Mouse (Mus musculus) regulatory T cell (primary cell): Measurements from ENCODE around the gene Ano10.

Experiments
- in situ Hi-C: fragments of 300-600 bp; cut with MboI, MseI; formaldehyde crosslinking; loops from one replicate; pipeline ENCODE4 v1.15.1; 2025; ENCODE audit warnings: high pct_unique_total_duplicates

Gene Ano10

DNA sequence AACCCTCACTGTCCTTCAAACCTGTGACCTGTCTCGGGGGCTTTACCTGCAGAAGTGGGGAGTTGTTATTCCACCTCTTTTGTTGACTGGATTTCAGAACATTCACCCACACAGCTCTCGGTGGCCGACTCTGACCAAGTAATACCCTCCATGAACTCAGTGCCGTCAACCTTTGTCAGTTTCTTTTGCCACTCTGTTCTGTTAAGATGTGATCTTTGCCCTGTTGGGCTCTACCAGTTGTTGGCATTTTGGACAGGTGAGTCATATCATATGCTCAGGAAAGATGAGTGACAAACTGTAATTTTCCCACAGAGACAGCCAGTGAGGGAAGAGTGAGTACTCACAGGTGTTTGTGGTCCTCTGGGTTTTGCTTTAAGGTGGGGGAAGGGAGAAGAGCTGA, 129.7 kb downstream of the Ano10 start:
- in situ Hi-C loops: no loop called here

DNA sequence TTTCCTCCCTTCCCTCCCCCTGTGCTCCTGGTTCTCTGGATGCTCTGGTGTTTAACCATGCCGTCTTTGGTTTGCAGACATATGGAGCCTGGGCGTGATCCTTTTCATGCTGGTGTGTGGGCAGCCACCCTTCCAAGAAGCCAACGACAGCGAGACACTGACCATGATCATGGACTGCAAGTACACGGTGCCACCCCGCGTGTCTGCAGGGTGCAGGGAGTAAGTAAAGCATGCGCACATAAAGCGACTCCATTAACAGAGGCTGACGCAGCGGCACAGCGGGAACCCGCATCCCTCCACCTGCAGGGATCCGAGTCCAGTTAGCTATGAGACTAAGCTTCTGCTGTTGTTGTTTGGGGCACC, 137.2 kb downstream of the Ano10 start:
- in situ Hi-C loops: no loop called here

DNA sequence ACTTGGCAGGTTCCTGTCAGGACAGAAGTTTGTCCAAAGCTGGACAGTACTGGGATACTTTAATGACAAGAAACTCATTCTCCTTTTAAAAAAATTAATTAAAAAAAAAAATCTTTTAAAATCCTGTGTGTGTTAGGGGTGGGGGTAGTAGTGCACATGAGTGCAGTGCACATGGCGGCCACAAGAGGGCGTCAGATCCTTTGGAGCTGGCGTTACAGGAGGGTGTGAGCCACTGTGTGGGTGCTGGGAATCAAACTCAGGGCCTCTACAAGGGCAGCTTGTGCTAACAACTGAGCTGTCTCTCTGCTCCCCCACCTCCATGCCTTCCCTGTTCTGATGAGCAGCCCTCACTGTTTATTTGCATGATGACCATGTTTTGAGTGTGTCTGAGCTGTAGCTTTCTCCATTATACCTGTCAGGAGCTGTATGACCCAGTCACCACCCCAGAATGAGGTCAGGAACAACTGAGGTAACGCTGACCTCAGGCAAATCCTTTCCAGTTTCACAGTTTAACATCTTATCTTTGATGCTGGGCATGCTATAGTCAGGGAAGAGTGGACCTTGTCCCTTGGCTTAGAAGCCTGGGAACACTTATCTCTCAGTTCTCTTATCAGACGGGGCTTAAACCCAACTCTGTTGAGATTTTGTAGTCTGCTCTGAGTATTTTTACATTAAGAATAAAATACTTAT, 137.7 kb downstream of the Ano10 start:
- in situ Hi-C loops: no loop called here

DNA sequence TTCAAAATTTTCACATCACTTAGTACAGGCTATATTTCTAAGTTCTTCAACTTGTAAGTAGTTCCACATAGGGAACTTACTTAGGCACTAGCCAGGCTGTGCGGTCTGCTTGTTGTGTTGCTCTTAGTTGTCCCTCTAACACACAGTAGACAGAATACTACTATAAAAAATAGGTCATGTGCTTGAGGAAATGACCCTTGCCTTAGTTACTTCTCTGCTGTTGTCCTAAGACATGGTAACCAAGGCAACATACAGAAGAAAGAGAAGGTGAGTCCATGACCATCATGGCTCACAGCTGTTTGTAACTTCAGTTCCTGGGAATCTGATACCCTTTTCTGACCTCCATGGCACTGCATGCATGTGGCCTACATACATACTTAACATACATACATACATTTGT, 139.0 kb downstream of the Ano10 start:
- in situ Hi-C loops: no loop called here

DNA sequence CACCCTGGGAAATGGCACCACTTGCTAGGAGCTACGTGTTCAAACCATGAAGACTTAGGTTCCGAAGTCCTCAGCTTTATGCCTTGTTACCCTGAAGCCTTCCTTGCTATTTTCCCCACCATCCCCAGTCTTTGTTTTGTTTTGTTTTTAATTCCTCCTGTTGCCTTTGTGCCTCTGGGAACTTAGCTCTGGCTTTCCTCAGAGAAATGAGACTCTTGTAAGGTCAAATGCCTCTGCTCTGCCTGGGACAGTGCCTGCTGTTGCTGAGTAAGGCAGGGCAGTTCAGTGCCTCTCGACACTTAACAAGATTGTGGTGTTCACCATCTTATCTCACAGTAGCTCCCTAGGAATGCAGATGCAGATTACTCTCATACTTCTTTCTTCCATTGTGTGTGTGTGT, 140.8 kb downstream of the Ano10 start:
- in situ Hi-C loops: no loop called here

DNA sequence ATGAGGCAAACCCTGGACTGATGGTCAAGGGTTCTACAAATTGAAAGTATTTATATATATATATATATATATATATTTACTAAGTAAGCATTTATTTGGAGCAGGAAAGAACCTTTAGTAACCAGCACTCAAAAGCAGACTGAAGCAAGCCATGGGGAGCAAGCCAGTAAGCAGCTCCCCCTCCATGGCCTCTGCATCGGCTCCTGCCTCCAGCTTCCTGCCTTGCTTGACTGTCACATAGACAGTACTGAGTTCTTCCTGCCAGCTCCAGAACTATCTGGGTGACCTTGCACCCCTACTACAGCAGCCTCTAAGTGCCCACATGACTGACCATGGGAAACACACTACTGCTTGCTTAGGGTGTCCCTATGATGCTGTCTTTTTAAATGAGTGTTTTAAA, 141.7 kb downstream of the Ano10 start:
- in situ Hi-C loops: no loop called here

DNA sequence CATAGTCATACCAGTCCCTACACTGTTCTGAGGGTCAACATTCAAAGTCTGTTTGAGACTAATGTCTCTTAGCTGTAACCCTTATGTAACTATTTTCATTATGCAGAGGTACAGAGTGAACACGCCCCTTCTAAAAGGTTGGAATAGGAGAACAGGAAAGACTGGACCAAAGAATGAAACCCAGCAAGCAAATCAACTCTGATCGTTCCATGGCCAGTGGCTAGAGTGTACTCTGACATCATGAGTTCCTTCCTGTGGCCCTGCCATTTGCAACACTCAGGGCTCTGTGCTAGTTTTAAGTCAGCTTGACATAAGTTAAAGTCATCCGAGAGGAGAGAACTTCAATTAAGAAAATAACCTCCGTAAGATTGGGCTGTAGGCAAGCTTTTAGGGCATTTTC, 142.2 kb downstream of the Ano10 start:
- in situ Hi-C loops: no loop called here

DNA sequence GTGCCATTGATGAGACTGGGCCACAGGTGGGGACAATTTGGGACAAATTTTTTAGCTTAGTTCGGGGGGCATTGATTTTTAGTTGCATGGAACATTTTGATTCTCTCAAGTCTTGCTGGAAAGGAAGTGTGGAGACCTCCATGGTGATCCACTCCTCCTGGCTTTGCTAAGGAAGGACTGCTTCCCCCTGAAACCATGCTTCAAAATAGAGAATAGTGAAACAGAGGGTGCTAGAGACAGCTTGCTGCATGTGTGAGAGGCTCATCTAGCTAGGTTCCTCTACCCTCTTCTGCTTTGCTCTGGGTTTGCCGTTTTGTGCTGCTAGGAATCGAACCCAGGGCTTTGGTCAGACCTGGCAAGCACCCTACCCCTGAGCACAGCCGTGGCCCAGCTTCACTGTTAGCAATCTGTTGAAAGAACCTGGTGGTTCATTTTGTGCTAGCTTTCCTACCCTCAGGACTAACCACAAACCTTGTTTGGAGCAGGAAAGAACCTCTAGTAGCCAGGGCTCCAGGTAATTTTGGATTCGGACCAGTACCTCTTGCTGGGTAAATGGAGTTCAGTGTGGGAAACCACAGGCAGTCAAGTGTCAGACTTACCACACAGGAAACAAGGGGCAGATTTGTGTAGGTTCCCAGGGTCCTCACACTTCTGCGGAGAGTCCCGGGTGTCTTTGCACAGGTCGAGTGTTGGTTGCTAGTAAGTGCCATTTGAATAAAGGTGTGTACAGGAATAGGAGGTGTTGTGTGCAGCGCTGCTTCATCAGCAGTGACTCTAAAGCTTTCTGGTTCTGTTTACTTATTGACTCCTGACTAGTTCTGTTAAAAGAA, 144.0 kb downstream of the Ano10 start:
- in situ Hi-C loops: no loop called here

DNA sequence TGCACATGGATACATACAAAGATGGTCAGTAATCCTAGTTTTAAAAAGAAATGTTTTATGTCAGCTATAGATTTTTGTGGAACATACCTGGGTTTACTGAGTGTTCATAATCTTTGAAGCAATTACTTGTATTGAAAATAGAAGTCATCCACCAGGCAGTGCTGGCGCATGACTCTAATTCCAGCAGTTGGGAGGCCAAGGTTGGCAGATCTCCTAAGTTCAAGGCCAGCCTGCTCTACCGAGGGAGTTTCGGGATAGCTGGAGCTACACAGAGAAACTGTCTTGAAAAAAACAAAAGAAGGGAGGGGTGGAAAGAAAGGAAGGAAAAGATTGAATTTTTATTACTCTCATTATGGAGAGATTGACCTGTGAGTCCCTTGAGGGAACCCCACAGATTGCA, 145.9 kb downstream of the Ano10 start:
- in situ Hi-C loops: no loop called here

DNA sequence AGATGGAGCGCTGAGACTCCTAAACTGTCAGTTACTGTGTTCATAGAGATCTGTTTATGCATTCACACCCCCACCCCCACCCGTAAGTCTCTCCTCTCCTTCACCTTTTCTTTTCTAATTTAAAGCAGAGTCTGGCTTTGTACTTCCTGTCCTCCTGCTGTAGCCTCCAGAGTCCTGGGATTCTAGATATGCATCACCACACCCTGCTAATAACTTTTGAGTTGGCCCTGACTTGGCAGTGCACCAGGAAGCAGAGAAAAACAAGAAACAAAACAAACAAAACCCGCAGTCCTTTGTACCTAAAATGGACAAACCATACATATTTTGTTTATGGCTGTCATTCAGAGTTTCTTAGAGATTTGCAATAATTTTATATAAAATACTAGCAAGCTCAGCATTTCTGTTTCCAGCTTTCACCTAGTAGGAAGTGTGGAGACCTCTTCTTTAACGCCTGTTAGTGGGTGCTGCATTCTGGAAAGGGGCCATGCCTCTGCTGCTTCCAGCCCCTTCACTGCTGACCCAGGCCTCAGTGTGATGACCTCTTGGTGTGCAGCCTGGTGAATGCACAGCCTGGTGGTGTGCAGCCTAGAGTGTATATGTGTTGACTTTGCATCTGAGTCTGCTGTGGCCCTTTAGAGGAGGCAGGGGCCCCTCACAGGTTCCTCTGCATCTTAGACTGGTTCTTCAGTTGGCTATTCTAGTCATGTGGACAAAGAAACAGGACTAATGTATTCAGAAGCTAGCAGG, 147.9 kb downstream of the Ano10 start:
- in situ Hi-C loops: no loop called here

DNA sequence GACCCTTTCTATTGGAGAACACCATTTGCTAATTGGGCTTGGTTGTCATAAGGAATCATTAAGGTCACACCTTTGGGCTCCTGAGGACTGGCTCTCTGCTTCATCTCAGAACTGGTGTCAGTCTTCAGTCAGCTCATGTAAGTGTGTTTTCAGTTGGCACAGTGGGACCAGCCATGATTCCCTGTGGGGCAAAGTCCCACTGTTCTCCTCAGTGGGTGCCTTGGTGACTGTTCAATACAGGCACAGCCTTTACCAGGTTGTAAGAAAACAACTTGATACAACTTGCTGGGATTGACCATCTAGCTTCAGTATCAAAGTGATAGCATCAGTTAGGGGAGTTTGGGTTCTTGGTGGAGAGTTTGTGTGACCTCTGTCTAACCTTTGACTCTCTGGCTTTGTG, 148.5 kb downstream of the Ano10 start:
- in situ Hi-C loops: no loop called here

DNA sequence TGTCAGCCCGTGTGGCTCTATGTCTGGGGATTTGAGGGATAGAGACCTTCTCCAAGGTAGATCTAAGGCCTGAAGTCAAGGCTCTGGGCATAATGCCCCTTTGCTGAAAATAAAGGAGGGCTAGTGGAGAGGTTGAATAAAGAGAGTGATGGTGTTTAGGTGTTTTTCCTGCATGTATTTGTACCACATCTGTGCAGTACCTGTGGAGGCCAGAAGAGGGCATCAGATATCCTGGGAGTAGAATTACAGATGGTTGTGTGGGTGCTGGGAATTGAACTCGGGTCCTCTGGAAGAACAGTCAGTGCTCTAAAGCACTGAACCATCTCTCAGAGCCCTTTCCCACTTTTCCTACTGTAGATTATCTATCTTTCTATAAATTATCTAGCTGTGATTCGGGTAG, 149.4 kb downstream of the Ano10 start:
- in situ Hi-C loops: loop anchor here (5.0 kb wide), 1 partner anchor 62 kb away; no protein-coding TSS in a partner anchor

DNA sequence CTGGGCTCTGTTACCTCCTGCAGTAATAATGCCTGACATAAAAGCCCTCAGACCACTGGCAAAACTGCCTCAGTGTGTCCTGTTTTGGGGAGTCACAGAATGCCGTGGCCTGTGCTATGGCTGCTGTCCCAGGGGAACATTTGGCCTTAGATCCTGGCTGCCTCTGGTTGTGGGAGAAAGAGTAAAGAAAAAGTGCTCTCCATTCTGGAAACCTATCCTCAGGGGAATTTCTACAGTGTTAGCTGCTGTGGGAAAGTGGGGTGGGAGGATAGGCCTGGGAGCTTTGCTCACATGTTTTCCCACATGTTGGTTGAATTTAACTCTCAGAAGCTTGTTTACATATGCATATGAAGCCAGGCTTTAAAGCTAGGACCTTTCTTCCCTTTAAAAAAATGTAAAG, 151.0 kb downstream of the Ano10 start:
- in situ Hi-C loops: loop anchor here (5.0 kb wide), 1 partner anchor 61 kb away; no protein-coding TSS in a partner anchor

DNA sequence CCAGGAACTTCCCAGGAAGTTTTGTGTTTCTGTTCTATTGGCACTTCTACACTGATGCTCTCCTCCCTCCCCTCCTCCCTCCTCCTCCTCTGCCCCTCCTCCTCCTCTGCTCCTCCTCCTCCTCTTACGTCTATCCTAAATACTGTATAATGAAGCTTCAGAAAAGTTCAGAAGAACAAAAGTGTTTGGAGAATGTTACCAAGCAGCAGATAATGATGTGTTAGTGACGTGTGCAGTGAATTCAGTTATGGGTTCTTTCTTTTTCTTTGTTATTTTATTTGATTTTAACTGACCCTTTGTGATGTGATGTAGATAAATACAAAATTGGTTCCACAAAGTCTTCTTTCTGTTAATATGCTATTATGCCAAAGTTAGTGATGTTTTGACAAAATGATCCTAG, 155.0 kb downstream of the Ano10 start:
- in situ Hi-C loops: no loop called here

DNA sequence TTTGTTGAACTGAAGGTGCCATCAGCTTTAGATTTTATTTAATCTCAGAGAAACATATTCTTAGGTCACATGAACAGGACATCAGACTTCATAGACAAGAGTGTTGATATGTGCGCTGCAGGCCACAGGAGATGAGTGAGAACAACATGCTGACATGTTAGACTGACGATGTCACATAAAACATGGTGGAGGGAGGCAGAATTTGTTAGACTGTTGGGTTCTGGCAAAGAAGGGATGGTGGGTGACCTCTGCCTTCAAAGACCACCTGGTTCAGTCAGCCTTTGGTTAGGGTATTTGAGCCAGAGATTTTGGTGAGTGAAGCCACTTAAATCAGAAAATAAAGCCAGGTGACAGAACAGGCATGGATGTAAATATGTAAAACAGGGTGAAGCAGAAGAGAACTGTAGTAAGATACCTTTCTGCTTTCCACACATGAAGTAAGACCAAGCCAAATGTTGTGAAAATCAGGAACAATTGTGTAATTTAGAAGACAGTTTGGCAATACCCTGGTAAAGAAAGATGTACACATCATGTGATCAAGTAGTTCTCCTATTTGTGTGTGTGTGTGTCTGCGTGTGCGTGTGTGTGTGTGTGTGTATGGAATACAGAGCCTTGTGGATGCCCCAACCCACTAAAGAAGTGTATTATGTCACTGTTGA, 155.7 kb downstream of the Ano10 start:
- in situ Hi-C loops: no loop called here

DNA sequence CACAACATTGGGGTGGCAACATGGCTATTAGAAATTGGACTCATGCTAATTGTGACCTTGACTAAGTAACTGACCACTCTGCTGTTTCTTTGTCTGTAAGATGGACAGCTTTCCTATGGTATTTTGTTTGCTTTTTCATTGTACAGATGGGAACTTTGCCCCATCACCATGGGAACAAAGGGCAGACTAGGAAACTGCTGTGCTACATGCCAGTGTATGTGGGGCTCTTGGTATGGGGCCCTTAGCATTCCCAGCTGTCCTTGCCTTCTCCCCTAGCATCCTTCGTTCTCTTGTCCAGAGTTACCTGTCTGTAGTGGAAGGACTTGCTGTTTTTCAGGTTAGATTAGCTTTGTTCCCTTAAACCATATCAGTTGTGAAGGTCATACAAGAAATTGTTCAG, 156.3 kb downstream of the Ano10 start:
- in situ Hi-C loops: no loop called here

DNA sequence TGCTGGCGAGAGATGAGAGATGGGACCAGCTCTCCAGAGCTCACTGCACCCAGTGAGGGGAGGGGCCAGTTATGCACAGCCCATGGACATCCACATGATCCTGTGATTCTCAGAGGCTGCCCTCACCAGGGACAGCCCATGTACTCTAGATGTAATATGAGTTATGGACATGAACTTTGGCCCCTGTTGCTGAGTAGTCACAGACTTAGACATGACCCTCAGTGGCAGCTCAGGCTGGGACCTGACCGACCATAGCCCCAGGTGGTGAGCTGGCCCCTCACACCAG, 158.4 kb downstream of the Ano10 start:
- in situ Hi-C loops: no loop called here

DNA sequence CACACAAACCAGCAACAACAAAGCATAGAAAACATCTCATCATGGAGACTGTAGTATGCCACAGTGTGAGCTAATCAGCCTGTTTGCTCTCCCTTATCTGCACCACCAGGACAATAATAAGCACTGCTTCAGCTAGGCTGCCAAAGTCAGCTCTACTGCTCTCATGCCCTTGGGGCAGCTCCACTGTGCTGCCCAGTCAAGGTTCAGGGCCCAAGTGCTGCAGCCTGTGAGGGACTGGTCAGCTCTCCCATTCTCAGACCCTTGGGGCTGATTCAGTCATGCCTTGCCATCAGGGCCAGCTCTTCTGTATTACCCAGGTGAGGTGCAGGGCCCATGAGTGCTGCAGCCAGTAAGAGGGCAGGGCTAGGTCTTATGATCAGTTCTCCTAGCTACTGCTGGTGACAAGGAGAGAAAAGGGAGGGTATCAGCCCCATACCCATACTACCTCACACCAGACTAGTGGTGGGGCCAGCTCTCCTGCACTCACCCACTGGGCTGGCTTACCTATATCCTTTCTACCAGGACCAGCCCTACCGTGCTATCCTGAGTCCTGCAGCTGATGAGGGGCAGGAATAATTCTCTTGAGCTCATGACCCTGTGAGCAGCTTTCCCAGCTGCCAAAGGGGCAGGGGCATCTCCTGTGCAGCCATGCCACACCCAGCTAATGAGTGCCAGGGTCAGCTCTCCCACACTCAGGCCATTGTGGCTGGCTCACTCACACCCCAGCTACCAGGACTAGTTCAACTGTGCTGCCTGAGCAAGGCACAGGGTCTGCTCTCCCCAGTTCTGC, 158.9 kb downstream of the Ano10 start:
- in situ Hi-C loops: no loop called here

DNA sequence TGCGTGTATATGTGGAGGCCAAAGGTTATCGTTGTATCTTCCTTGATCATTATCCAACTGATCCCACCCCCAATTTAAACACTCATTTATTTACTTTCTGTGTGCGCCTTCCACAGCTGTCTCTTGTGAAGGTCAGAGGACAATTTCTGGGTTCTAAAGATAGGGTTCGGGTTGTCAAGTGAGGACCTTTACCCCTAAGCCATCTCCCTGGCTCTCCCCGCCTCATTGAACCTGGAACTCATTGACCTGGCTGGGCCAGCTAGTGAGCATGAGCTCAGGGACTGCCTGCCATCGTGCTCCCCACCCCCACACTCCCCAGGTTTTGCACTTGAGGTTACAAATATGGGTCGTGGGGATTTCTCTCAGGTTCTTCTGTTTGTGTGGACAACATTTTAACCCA, 162.1 kb downstream of the Ano10 start:
- in situ Hi-C loops: no loop called here

DNA sequence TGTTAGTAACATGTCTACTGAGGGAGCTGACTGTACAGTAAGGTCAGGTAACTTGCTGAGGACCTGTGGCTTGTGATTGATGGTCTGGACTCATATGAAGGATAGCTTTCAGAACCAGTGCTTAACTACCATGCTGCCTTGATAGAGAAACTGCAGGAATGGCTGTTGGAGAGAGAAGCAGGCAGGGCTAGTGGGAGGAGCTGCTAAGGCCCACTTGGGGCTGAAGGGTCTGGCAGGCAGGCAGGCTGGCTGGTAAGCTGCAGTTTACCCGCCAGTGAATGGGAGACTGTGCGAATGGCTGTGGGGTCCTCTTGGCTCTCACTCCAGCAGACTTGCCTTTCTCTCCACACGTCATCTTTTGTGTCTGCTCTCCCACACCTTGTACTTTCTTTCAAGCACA, 163.6 kb downstream of the Ano10 start:
- in situ Hi-C loops: no loop called here

DNA sequence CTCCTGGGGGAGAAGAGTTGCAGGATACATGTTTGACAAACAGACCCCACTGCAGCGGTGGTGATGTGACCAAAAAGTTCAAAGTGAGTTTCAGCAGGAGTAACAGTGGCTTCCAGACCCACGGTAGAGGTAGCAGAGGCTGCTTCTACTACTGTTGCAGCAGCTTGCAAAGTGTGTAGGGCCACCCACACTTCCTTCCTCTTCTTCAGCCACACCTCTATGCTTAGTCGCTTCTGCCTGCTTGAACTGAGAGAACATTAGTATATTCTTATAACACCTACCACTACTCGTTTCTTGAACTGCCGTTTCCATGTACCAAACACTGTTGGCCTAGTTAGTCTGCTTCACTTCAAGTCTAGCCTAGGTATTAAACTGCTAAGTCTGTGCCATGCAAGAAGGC, 165.5 kb downstream of the Ano10 start:
- in situ Hi-C loops: no loop called here
